Mouse (Mus musculus) olfactory bulb, adult 2 months (tissue): ENCODE results near the gene Cxcl9. TPM values are rescaled to one million over a fixed set of nuclear protein-coding genes. Genes with fewer than 3 reads are reported as not detected.
A peak's percentile ranks its signal among the peaks of the same experiment; 100 is the strongest.

Experiments
- H3K27ac ChIP-seq: fragments of 200-500 bp; 2 replicates; pipeline ENCODE4 v1.5.1; 2012; ENCODE audit warnings: low read depth, low read length; ENCODE audit not compliant: insufficient read depth
- H3K4me1 ChIP-seq: fragments of 200-500 bp; 2 replicates; pipeline ENCODE4 v1.6.1; 2012; ENCODE audit warnings: low read length; ENCODE audit not compliant: control insufficient read depth, insufficient read depth
- H3K4me3 ChIP-seq: fragments of 200-500 bp; 2 replicates; pipeline ENCODE4 v1.5.1; 2012; ENCODE audit warnings: mild to moderate bottlenecking, low read depth, low read length, moderate library complexity; ENCODE audit not compliant: insufficient read depth
- CTCF ChIP-seq: fragments of 200-500 bp; IDR thresholded peaks from 2 replicates; pipeline ENCODE4 v1.5.1; 2012; ENCODE audit warnings: low read depth, mild to moderate bottlenecking, low read length, moderate library complexity; ENCODE audit not compliant: insufficient read depth
- POLR2A ChIP-seq: fragments of 200-500 bp; IDR thresholded peaks from 2 replicates; pipeline ENCODE4 v1.6.1; 2012; ENCODE audit warnings: mild to moderate bottlenecking, low read depth, low read length, moderate library complexity; ENCODE audit not compliant: insufficient read depth
- WGBS: fragments of 180-500 bp; shearing (Covaris S2); methylation state at CpG from one replicate; pipeline ENCODE4 v1.1.7; 2018; 5-methylcytosine and 5-hydroxymethylcytosine counted together
- polyA plus RNA-seq: library from polyadenylated mRNA; stranded (reverse); fragments of >200 nt; gene quantifications from 2 replicates; pipeline ENCODE4 v1.2.4, GENCODE M21; 2012; ENCODE audit warnings: low replicate concordance; ENCODE audit not compliant: missing spikeins, insufficient read depth, insufficient read length

Cxcl9 gene
- polyA plus RNA-seq, 1 experiment: not detected

- no peak for TF ChIP-seq CTCF
- no peak for TF ChIP-seq POLR2A
- H3K4me3 ChIP-seq: no peak overlapping the region
- H3K4me1 ChIP-seq: no peaks in the 10 kb centered on the region
- 84% methylated on average over 13 of the region's 13 CpGs for WGBS
- H3K27ac ChIP-seq: no peak overlapping the region
These were observed 25.6 kb downstream of the Cxcl9 start for GRCm38 (mm10) chr5:92302149-92302840.

DNA sequence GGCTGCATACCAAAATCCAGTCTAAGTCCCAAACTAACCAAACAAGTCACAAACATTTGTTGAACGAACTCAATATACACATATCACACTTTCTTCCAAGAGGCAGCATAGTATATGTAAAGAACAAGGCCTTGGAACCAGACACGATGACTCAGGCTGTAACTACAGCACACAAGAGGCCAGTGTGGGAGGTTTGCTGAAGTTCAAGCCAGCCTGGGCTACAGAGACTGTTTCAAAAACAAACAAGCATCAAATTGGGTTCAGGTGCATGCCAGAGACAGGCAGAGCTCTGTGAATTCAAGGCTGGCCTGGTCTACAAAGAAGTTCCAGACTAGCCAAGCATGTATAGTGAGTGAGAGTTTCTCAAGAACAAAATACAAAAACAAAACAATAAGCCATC is 33.4 kb downstream of the Cxcl9 start:
- TF ChIP-seq CTCF (no peak), POLR2A (no peak)
- Histone ChIP-seq H3K4me3 (no peak overlapping the region), H3K27ac (no peak overlapping the region), H3K4me1 (no peaks in the 10 kb centered on the region)
- WGBS: 79% methylated on average over 2 of the region's 2 CpGs

DNA sequence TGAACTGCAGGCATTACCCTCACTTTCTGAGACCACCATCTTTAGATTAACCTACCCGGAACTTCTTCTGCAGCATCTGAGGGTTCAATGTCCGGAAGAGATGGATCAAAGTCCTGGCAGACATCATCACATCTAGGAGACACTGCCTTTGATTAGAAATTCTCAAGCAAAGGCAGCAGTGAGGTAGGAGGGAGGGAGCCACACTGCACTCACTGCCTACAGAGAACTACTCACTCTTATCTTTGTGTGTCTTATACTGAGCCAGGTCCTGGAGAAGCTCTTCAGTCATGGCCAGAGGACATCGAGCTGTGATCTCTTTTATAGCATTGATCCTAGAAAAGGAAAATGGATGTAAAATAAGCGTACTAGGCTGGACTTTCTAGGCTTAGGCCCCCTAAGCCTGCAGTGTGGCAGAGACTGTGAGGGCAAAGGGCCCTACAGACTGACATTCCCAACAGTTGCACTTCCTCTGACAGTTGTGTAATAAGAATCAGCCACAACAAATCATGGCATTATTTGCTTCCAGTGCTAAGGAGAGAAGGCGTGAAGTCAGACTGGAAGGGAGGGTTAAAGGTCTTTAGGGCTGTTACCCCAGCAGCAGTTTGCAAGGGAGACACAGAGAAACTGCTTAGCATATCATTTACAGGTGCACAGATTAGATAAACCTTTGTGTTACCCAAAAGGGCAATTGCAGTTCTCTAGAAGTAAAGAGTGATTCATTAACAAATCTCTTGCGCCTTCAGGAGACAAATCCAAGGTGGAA is 36.0 kb downstream of the Cxcl9 start:
- 96% methylated on average over 6 of the region's 6 CpGs for WGBS
- Histone ChIP-seq H3K4me3 (no peak overlapping the region), H3K4me1 (no peaks in the 10 kb centered on the region), H3K27ac (no peak overlapping the region)
- no peak for TF ChIP-seq CTCF
- TF ChIP-seq POLR2A: no peak

- Histone ChIP-seq H3K4me3 (no peak overlapping the region), H3K27ac (no peak overlapping the region), H3K4me1 (no peaks in the 10 kb centered on the region)
- WGBS: 88% methylated on average over 6 of the region's 6 CpGs
- no peak for TF ChIP-seq POLR2A
- TF ChIP-seq CTCF: no peak
These were observed 40.0 kb downstream of the Cxcl9 start for GRCm38 (mm10) chr5:92287840-92288239.

- Histone ChIP-seq H3K4me1 (0 out of 2 replicates have a peak, but pooled peaks cover under 1% of the 10 kb centered on the region), H3K4me3 (no peak overlapping the region), H3K27ac (no peak overlapping the region)
- no peak for TF ChIP-seq CTCF
- no peak for TF ChIP-seq POLR2A
- 82% methylated on average over 3 of the region's 3 CpGs for WGBS
These were observed 44.8 kb downstream of the Cxcl9 start for GRCm38 (mm10) chr5:92283107-92283506.

DNA sequence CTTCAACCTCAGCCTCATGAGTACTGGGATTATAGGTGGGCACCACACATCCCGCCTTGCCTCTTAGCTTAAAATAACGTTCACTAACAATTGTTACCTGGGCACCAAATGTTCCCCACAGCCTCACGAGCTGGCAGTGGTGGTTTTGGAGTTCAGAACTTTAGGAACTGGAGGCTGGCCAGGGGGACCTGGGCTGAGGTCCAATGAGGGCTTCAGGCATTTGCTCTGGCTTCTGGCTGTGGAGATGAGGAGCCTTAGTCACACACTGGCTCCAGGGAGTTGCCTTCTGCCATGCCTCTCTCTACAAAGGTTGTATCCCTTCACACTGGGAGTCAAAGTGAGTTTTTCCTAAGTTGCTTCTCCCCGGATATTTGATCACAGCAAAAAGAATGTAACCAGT is 45.3 kb downstream of the Cxcl9 start:
- WGBS: 56% methylated on average over 4 of the region's 4 CpGs

GRCm38 (mm10) chr5:92278942-92279537 is 48.8 kb downstream of the Cxcl9 start:
- Histone ChIP-seq H3K27ac (no peak overlapping the region), H3K4me1 (peaks cover 8% of the 10 kb centered on the region; the same call in 1 of the 2 replicates), H3K4me3 (no peak overlapping the region)
- TF ChIP-seq POLR2A (no peak), CTCF (no peak)
- 90% methylated on average over 10 of the region's 10 CpGs for WGBS

More for the DNA sequence above, 45.3 kb downstream of the Cxcl9 start:
- peaks cover 5% of the 10 kb centered on the region; the same call in 1 of the 2 replicates for H3K4me1 ChIP-seq
- H3K27ac ChIP-seq: no peak overlapping the region
- no peak for TF ChIP-seq POLR2A
- no peak overlapping the region for H3K4me3 ChIP-seq

GRCm38 (mm10) chr5:92277437-92278394 is 50.2 kb downstream of the Cxcl9 start, which contains the start of gene Naaa:
Gene Naaa, minus strand, starts transcription at chr5:92278170.
- Histone ChIP-seq H3K4me3 (peak within 1 kb of the TSS; percentile 95), H3K4me1 (peaks cover 8% of the 10 kb centered on the region; the same call in 1 of the 2 replicates), H3K27ac (peak within 1 kb of the TSS; percentile 16; the same call in 1 of the 2 replicates)
- TF ChIP-seq POLR2A: no peak
- no peak for TF ChIP-seq CTCF
- 4% methylated on average over 54 of the region's 54 CpGs for WGBS

Other genes with a start within 250 kb of the Cxcl9 start
- gene G3bp2, start 244.4 kb downstream of the Cxcl9 start, polyA plus RNA-seq: 170 and 274 TPM in 2 replicates
- gene Uso1, start 190.1 kb downstream of the Cxcl9 start, polyA plus RNA-seq: not detected in 2 replicates
- gene U90926, start 112.7 kb downstream of the Cxcl9 start, polyA plus RNA-seq: not detected in 2 replicates
- not detected in 2 replicates for gene Ppef2, start 71.8 kb downstream of the Cxcl9 start, polyA plus RNA-seq
- gene Naaa, start 49.9 kb downstream of the Cxcl9 start, polyA plus RNA-seq: not detected in 2 replicates
- not detected in 2 replicates for gene Sdad1, start 17.6 kb downstream of the Cxcl9 start, polyA plus RNA-seq
- not detected in 2 replicates for gene Art3, start 3.7 kb upstream of the Cxcl9 start, polyA plus RNA-seq
- not detected in 2 replicates for gene Cxcl10, start 20.8 kb upstream of the Cxcl9 start, polyA plus RNA-seq
- not detected in 2 replicates for gene Nup54, start 107.1 kb upstream of the Cxcl9 start, polyA plus RNA-seq
- 78.7 and 130 TPM in 2 replicates for gene Scarb2, start 178.8 kb upstream of the Cxcl9 start, polyA plus RNA-seq
- not detected in 2 replicates for gene Fam47e, start 227.0 kb upstream of the Cxcl9 start, polyA plus RNA-seq